Mouse (Mus musculus) midbrain, embryonic 13.5 days (tissue): ENCODE measurements at regions not wholly inside any gene's neighbourhood (a gene's known extent, or its start where the extent isn't known, plus 50 kb on each side); places are given as distances from the start of the nearest gene placed in this dataset.

Experiments used
- ATAC-seq: fragments of 200-750 bp; cut with Nextera tagmentation; 2 replicates; pipeline ENCODE4 v1.8.0; 2017; ENCODE audit warnings: mild to moderate bottlenecking, moderate TSS enrichment, moderate library complexity
- H3K27ac ChIP-seq: fragments of 300-500 bp; sonication (generic); 2 replicates; pipeline ENCODE4 v1.5.1; 2015; ENCODE audit warnings: inconsistent platforms, mild to moderate bottlenecking, moderate library complexity
- H3K27me3 ChIP-seq: fragments of 300-500 bp; sonication (generic); 2 replicates; pipeline ENCODE4 v1.6.1; 2015; ENCODE audit warnings: mild to moderate bottlenecking, inconsistent platforms
- H3K36me3 ChIP-seq: fragments of 300-500 bp; sonication (generic); 2 replicates; pipeline ENCODE4 v1.6.1; 2015; ENCODE audit warnings: mild to moderate bottlenecking, inconsistent platforms
- H3K4me1 ChIP-seq: fragments of 300-500 bp; sonication (generic); replicated peaks from 2 replicates; pipeline ENCODE4 v1.6.1; 2015; ENCODE audit warnings: inconsistent platforms
- H3K4me2 ChIP-seq: fragments of 300-500 bp; sonication (generic); replicated peaks from 2 replicates; pipeline ENCODE4 v1.6.1; 2015; ENCODE audit warnings: moderate library complexity, mild to moderate bottlenecking, inconsistent platforms
- H3K4me3 ChIP-seq: fragments of 300-500 bp; sonication (generic); replicated peaks from 2 replicates; pipeline ENCODE4 v1.5.1; 2015; ENCODE audit warnings: mild to moderate bottlenecking, inconsistent platforms
- H3K9ac ChIP-seq: fragments of 300-500 bp; sonication (generic); replicated peaks from 2 replicates; pipeline ENCODE4 v1.6.1; 2015; ENCODE audit warnings: mild to moderate bottlenecking, inconsistent platforms
- H3K9me3 ChIP-seq: fragments of 300-500 bp; sonication (generic); 2 replicates; pipeline ENCODE4 v1.6.1; 2016; ENCODE audit warnings: mild to moderate bottlenecking, inconsistent platforms
- WGBS: fragments of 180-500 bp; shearing (Covaris S2); methylation state at CpG from one replicate; pipeline ENCODE4 v1.1.7; 2015; 5-methylcytosine and 5-hydroxymethylcytosine counted together

DNA sequence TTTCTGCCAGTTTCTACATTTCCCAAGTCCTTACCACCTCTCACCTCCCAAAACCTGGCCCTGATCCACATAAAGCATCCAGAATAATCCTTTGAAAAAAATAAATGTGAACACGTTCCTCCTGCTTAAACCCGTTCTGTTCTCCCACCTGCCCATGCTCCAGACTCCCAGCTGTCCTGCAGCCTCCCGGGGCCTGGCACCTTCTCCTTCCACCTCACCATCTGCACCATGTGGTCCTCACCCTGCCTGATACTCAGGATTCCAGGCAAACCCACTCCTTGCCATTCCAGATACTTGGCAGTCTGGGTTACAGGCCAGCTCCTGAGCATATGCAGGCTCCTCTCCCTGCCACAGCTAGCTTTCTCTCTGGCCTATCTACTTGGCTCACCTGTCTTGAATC lies 431.9 kb upstream of the Zmiz1 start:
- Histone ChIP-seq H3K27ac (no peak overlapping the region), H3K4me3 (no peak overlapping the region), H3K4me1 (0 out of 2 replicates have a peak, but pooled peaks cover 9% of the 10 kb centered on the region), H3K27me3 (no peaks in the 10 kb centered on the region), H3K36me3 (no peaks in the 10 kb centered on the region), H3K9ac (no peak overlapping the region), H3K9me3 (no peaks in the 10 kb centered on the region), H3K4me2 (no peak overlapping the region)
- no peak for ATAC-seq
- WGBS, result 89% methylated on average over 3 of the region's 3 CpGs

DNA sequence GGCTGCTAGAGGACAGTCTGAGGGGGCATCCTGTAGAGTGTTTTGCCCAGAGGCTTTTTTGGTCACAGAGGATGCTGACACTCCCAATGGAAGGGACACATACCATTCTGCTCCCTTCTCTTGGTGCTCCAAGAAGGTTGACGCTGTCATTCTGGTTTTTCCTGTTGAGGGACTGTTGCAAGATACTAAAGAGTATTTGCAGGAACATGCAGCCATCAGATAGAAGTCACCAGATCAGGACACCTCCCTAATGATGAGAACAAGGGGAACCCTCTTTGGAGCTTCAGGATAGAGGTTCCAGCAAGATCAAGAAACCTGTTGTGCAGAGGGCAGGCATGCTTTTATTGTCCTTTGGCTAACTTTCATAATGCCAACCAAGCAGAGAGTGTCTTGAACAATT lies 431.1 kb upstream of the Zmiz1 start:
- Histone ChIP-seq H3K27ac (no peak overlapping the region), H3K4me1 (0 out of 2 replicates have a peak, but pooled peaks cover 12% of the 10 kb centered on the region), H3K4me2 (no peak overlapping the region), H3K36me3 (no peaks in the 10 kb centered on the region), H3K9me3 (no peaks in the 10 kb centered on the region), H3K27me3 (no peaks in the 10 kb centered on the region), H3K9ac (no peak overlapping the region), H3K4me3 (no peak overlapping the region)
- ATAC-seq, result no peak
- WGBS, result 96% methylated on average over 1 of the region's 1 CpGs

DNA sequence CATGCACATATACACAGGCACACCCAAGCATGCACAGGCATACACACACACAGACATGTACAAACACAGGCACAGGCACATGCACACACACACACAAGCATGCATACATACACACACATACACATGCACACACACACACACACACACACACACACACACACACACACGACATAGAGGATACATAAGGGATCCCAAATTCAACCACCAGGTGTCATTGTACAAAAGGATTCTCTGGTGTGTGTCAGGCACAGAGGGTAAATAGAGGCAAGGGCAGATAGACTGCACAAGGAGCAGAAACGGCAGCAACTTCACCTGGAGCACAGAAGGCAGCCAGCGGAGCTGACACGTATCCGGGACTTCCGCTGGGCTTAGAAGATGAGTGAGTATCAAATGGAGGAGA lies 428.1 kb upstream of the Zmiz1 start:
- whole genome bisulfite sequencing, result 86% methylated on average over 6 of the region's 6 CpGs
- 0 out of 2 replicates have a peak, but pooled peaks cover 12% of the 10 kb centered on the region for H3K4me1 ChIP-seq
- H3K4me2 ChIP-seq, result no peak overlapping the region
- no peak overlapping the region for H3K9ac ChIP-seq
- no peak for ATAC-seq
- no peaks in the 10 kb centered on the region for H3K36me3 ChIP-seq
- H3K27ac ChIP-seq, result no peak overlapping the region
- no peaks in the 10 kb centered on the region for H3K27me3 ChIP-seq
- no peak overlapping the region for H3K4me3 ChIP-seq
- no peaks in the 10 kb centered on the region for H3K9me3 ChIP-seq

DNA sequence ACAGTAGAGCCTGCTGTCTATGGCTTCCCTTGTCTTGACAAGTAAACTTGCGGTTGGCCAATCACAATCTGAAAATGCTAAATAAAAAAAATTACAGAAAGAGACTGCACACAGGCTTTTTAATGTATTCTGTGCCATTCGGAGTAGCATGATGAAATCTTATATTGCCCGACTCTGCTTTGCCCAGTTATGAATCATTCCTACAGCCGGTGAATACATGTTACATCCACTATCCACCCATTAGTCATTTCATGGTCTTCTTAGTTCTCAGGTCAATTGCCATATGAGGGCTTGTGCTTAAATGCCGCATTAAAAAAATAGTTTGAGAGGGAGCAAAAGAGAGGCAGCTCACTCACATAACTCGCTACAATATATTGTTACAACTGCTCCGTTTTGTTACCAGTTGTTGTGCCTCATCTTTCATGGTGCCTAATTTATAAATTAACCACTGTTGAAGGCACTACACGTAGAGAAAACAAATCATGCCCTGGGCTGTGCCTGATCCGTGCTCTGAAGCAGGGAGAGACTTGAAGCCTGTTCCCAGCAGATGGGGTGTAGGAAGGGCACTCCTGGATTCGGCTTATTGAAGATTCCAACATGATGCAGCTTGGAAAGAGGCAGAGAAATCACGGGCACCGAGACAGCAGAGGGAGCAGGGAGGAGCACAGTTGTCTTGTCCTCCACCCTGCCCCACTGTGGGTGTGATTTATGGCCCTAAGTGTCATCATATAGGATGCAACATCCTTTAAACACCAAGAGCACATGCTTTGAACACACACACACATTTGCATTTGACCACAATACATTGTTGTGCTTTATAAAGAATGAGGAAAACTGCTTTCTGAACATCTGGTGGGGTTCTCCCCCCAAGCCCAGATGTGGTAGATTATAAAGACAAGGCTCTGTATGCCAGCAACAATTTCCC lies 427.0 kb upstream of the Zmiz1 start:
- H3K27ac ChIP-seq, result no peak overlapping the region
- 0 out of 2 replicates have a peak, but pooled peaks cover 12% of the 10 kb centered on the region for H3K4me1 ChIP-seq
- no peak overlapping the region for H3K9ac ChIP-seq
- H3K9me3 ChIP-seq, result no peaks in the 10 kb centered on the region
- no peak for ATAC-seq
- H3K4me2 ChIP-seq, result no peak overlapping the region
- WGBS, result 82% methylated on average over 12 of the region's 12 CpGs
- H3K36me3 ChIP-seq, result no peaks in the 10 kb centered on the region
- H3K4me3 ChIP-seq, result no peak overlapping the region
- H3K27me3 ChIP-seq, result no peaks in the 10 kb centered on the region

DNA sequence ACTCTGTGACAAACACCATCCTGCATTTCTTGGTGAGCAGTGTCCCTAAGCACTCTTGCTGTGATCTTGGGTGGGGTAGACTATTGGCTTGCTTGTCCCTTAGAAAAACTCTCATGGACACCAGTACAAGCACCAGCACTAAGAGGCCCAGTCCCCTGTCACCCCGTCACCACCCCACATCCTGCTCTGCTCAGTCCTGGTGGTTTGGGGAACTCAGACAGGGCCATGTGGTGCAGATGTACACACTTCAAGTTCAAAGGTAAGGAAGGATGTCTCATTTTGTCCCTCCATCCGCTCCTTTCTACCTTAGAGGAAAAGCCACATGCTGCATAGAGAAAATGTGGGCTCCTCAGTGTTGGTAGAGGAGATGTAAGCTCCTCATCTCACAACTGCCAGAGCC lies 426.1 kb upstream of the Zmiz1 start:
- Histone ChIP-seq H3K27me3 (no peaks in the 10 kb centered on the region), H3K36me3 (no peaks in the 10 kb centered on the region), H3K27ac (no peak overlapping the region), H3K4me3 (no peak overlapping the region), H3K4me1 (0 out of 2 replicates have a peak, but pooled peaks cover 12% of the 10 kb centered on the region), H3K9me3 (no peaks in the 10 kb centered on the region), H3K9ac (no peak overlapping the region), H3K4me2 (no peak overlapping the region)
- WGBS, result 98% methylated on average over 2 of the region's 2 CpGs
- no peak for ATAC-seq

DNA sequence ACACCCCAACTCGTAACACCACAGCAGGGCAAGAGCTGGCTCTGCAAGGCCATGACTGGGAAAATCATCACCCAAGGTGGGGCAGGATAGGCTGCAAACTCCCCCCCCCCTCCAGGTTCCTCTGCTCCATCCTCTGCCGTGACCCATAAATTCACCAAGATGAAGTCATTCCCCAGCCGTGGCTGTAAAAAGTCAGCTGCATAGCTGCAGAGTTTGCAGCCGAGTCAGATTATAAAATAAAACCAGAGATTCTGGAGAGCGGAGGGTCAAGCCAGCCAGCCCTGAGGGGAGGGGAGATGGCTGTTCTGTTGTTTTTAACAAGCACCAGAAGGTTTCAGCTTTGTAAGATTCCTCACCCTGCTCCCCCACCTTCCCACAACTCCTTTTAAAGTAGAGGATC lies 416.7 kb upstream of the Zmiz1 start:
- WGBS, result 73% methylated on average over 5 of the region's 5 CpGs
- H3K9ac ChIP-seq, result no peak overlapping the region
- H3K4me2 ChIP-seq, result no peak overlapping the region
- no peaks in the 10 kb centered on the region; the same call in 1 of the 2 replicates for H3K27me3 ChIP-seq
- H3K36me3 ChIP-seq, result no peaks in the 10 kb centered on the region
- no peaks in the 10 kb centered on the region for H3K4me1 ChIP-seq
- H3K9me3 ChIP-seq, result no peaks in the 10 kb centered on the region
- ATAC-seq, result no peak
- no peak overlapping the region for H3K27ac ChIP-seq
- H3K4me3 ChIP-seq, result no peak overlapping the region

DNA sequence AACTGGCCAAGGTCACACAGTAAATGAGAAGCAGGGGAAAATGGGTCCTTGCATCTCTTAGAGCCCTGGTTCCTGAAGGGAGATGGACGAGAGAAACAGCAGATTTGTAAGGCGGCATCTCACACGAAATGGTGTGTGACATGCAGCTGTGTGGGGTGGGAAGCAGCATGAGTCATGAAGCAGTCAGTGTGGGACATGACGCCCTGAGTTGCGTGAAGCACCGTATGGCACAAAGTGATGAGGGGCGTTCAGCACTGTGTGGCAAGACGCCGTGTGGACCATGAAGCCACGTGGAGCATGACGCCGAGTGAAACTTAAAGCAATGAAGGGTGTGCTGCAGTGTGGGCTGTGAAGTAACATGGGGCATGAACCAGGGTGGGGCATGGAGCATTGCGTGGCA lies 414.9 kb upstream of the Zmiz1 start:
- WGBS, result 95% methylated on average over 13 of the region's 13 CpGs
- H3K36me3 ChIP-seq, result no peaks in the 10 kb centered on the region
- H3K9me3 ChIP-seq, result no peaks in the 10 kb centered on the region
- no peak overlapping the region for H3K27ac ChIP-seq
- ATAC-seq, result no peak
- H3K27me3 ChIP-seq, result no peaks in the 10 kb centered on the region; the same call in 1 of the 2 replicates
- no peak overlapping the region for H3K4me3 ChIP-seq
- H3K9ac ChIP-seq, result no peak overlapping the region
- H3K4me1 ChIP-seq, result no peaks in the 10 kb centered on the region
- H3K4me2 ChIP-seq, result no peak overlapping the region

DNA sequence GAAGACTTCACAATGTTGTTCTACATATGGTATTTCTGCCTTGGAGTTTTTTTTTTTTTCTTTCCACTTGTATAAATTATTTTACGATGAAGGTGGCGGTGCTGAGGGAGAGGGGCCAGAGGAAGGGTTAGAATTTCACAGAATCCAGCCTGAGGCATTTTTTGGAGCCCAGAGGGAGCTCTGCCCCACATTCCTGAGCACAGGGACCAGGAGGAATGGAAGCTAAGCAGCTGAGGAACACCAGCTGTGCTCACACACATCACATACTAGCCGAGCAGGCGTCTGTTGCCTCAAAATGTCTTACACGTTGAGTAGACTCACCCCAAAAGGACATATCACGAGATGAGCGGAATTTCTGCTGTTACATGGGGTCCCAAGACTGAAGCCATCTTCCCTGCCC lies 414.1 kb upstream of the Zmiz1 start:
- WGBS, result 70% methylated on average over 7 of the region's 7 CpGs
- no peaks in the 10 kb centered on the region for H3K4me1 ChIP-seq
- H3K9me3 ChIP-seq, result no peaks in the 10 kb centered on the region
- ATAC-seq, result no peak
- H3K9ac ChIP-seq, result no peak overlapping the region
- no peak overlapping the region for H3K4me3 ChIP-seq
- H3K27me3 ChIP-seq, result no peaks in the 10 kb centered on the region; the same call in 1 of the 2 replicates
- H3K36me3 ChIP-seq, result no peaks in the 10 kb centered on the region
- no peak overlapping the region for H3K4me2 ChIP-seq
- H3K27ac ChIP-seq, result no peak overlapping the region

DNA sequence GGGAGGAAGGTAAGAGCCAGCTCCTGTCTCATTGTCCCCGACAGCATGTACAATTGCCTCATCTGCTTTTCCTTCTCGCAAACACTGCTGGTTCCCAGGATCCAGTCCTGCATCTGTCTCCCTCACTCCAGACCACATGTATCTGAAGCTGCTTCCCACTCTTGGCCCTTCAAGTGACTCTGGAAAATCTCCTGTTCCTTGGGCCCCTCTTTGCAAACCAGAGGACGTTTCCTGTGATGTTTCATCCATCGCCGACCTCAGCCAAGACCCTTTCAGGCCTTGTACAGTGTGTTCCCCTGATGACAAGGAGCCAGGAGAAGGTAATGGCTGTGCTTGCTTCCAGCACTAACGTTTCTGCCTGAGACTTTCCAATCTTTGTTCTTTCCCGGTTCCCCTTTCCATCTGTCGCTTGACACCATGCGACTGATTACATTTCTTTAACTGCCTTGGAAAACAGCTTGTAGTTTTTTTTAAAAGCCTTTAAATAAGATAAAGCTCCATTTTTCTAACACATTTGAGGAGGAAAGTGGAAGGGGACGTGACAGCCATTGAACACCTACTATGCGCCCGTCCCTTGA lies 408.2 kb upstream of the Zmiz1 start:
- no peak for ATAC-seq
- Histone ChIP-seq H3K4me2 (no peak overlapping the region), H3K27me3 (no peaks in the 10 kb centered on the region), H3K27ac (no peak overlapping the region), H3K9me3 (no peaks in the 10 kb centered on the region), H3K4me3 (no peak overlapping the region), H3K4me1 (no peaks in the 10 kb centered on the region), H3K36me3 (no peaks in the 10 kb centered on the region), H3K9ac (no peak overlapping the region)
- WGBS, result 80% methylated on average over 12 of the region's 12 CpGs

DNA sequence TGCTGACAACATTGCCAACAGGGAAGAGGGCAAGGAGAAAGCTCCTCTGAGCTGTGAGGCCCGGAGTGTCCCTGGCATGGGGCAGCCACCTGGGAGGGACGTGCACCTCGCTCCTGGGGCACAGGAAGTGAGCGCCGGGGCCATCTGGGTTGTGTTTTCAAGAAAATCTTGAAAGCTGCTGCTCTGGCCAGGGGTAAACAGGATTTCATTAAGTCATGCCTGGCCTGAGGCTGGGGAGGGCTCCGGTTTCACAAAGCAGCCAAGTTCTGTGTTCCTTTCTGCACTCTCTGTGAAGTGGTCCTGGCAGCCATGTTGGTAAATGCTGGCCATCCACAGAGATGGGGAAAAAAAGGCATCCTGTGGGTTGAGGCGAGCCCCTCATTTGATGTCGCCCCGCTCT lies 406.8 kb upstream of the Zmiz1 start:
- Histone ChIP-seq H3K9ac (no peak overlapping the region), H3K4me1 (no peaks in the 10 kb centered on the region), H3K36me3 (no peaks in the 10 kb centered on the region), H3K4me3 (no peak overlapping the region), H3K27me3 (no peaks in the 10 kb centered on the region), H3K27ac (no peak overlapping the region), H3K4me2 (no peak overlapping the region), H3K9me3 (no peaks in the 10 kb centered on the region)
- WGBS, result 91% methylated on average over 9 of the region's 9 CpGs
- ATAC-seq, result no peak

DNA sequence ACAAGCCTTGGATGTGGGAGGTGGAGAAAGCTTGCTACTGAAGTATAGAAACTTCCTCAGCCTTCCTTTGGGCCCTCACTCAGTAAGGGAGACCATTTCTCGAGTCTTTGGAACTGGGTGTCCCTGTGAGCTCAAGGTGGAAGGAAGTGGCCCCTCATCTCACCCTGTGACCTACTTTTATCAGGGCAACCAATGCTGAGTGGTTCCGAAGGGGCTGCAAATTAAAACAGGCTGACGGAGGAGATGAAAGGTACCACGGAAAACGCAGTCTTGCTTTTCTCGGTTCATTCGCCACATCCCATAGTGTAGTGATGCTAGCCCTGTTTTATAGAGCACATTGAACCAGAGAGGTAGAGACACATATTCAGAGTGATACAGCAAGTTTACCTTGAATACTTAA lies 399.6 kb upstream of the Zmiz1 start:
- H3K4me3 ChIP-seq, result no peak overlapping the region
- H3K4me1 ChIP-seq, result peaks cover 17% of the 10 kb centered on the region
- no peak overlapping the region for H3K27ac ChIP-seq
- no peak overlapping the region for H3K9ac ChIP-seq
- no peak for ATAC-seq
- H3K9me3 ChIP-seq, result no peaks in the 10 kb centered on the region
- no peaks in the 10 kb centered on the region for H3K36me3 ChIP-seq
- no peaks in the 10 kb centered on the region for H3K27me3 ChIP-seq
- WGBS, result 77% methylated on average over 7 of the region's 7 CpGs
- H3K4me2 ChIP-seq, result no peak overlapping the region

DNA sequence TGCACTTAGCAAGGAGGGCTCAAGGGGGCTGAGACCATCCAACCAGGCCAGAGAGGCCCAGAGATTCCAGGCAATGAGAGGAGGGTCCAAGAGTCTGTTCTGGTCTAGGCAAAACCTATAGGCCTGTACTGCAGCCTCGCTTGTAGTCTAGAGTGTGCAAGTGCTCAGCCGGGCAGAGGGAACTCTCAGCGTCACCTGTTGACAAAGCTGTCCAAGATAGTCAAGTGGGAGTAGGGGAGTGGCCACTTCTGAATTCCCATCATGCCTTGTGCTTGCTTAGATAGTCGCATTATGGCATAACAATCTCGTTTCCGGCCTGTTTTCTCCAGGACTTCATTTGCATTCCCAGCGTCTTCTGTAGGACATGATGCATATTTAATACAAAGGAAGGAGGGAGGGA lies 398.7 kb upstream of the Zmiz1 start:
- WGBS, result 62% methylated on average over 7 of the region's 7 CpGs

More for the DNA sequence above, 398.7 kb upstream of the Zmiz1 start:
- no peak overlapping the region for H3K4me3 ChIP-seq
- no peaks in the 10 kb centered on the region for H3K27me3 ChIP-seq
- ATAC-seq, result no peak
- no peak overlapping the region for H3K27ac ChIP-seq
- no peak overlapping the region for H3K4me2 ChIP-seq
- H3K4me1 ChIP-seq, result peaks cover 26% of the 10 kb centered on the region
- no peaks in the 10 kb centered on the region for H3K36me3 ChIP-seq
- no peaks in the 10 kb centered on the region for H3K9me3 ChIP-seq
- no peak overlapping the region for H3K9ac ChIP-seq
